Mouse (Mus musculus) adrenal gland, adult (tissue): Measurements from ENCODE around the gene Crygf.
"Not testable (repeated sequence)": the region's sequence is repeated elsewhere in the genome, so short reads cannot be mapped to it uniquely, and the experiment has no call there.

Source experiments
- DNase-seq, 2 experiments: peaks; one replicate each; pipeline ENCODE4 v3.0.0; 2022 to 2023; ENCODE audit warnings: low spot score in 1 of 2; ENCODE audit not compliant: inconsistent age in 2 of 2

Crygf gene

GRCm38 (mm10) chr1:65926294-65926693 is at the start of gene Crygf:
Gene Crygf (plus strand): TSS chr1:65926520.
- no peak for DNase-seq

GRCm38 (mm10) chr1:65925361-65926210 is 734 bp upstream of the Crygf start:
- no peak for DNase-seq

- not testable (repeated sequence) for DNase-seq
Observed at GRCm38 (mm10) chr1:65926696-65927095, 376 bp downstream of the Crygf start.

GRCm38 (mm10) chr1:65930055-65930454 is 3.7 kb downstream of the Crygf start:
- no peak for DNase-seq

GRCm38 (mm10) chr1:65932091-65932812 is 5.9 kb downstream of the Crygf start:
- no peak for DNase-seq
